Mouse (Mus musculus): Measurements from ENCODE around the gene Chit1. TPM values are rescaled to one million over a fixed set of nuclear protein-coding genes. Genes with fewer than 3 reads are reported as not detected.

The Chit1 gene
- total and polyA plus RNA-seq, 2 experiments from 2014 or later, result 0.19 to 0.41 TPM

GRCm38 (mm10) chr1:134164454-134164853, 53.4 kb downstream of the Chit1 start:
- H3K36me3 ChIP-seq (ENCODE audit: insufficient read depth), result no peaks in the 10 kb centered on the region
- no peak for ATAC-seq
- H3K27me3 ChIP-seq (ENCODE audit: insufficient read depth, low read length), result no peaks in the 10 kb centered on the region
- H3K27ac ChIP-seq (ENCODE audit: low read depth, low read length), result no peak overlapping the region
- TF ChIP-seq CTCF (IDR thresholded peaks at IDR 0.05; ENCODE audit: low read depth), result no peak
- H3K4me1 ChIP-seq (ENCODE audit: insufficient read depth), result no peaks in the 10 kb centered on the region
- H3K4me2 ChIP-seq (ENCODE audit: low read depth), result no peak overlapping the region
- H3K9me3 ChIP-seq (ENCODE audit: low read length), result no peaks in the 10 kb centered on the region
- no peak overlapping the region for H3K9ac ChIP-seq
- no peak for DNase-seq
- H3K4me3 ChIP-seq (ENCODE audit: low read depth, low read length), result no peak overlapping the region
- WGBS, result 62% methylated on average over 4 of the region's 4 CpGs

- Histone ChIP-seq H3K4me3 (ENCODE audit: low read depth, low read length) (no peak overlapping the region), H3K36me3 (ENCODE audit: insufficient read depth) (no peaks in the 10 kb centered on the region), H3K27ac (ENCODE audit: low read depth, low read length) (no peak overlapping the region), H3K9me3 (ENCODE audit: low read length) (no peaks in the 10 kb centered on the region), H3K9ac (no peak overlapping the region), H3K4me1 (ENCODE audit: insufficient read depth) (no peaks in the 10 kb centered on the region), H3K27me3 (ENCODE audit: insufficient read depth, low read length) (no peaks in the 10 kb centered on the region), H3K4me2 (ENCODE audit: low read depth) (no peak overlapping the region)
- TF ChIP-seq CTCF (IDR thresholded peaks at IDR 0.05; ENCODE audit: low read depth), result no peak
- DNase-seq (no peak), ATAC-seq (no peak)
- 93% methylated on average over 3 of the region's 3 CpGs for WGBS
Measured at GRCm38 (mm10) chr1:134166547-134166946, 55.5 kb downstream of the Chit1 start.

GRCm38 (mm10) chr1:134167416-134168305, 56.6 kb downstream of the Chit1 start:
- TF ChIP-seq CTCF (IDR thresholded peaks at IDR 0.05; ENCODE audit: low read depth), result no peak
- Histone ChIP-seq H3K4me3 (ENCODE audit: low read depth, low read length) (no peak overlapping the region), H3K9me3 (ENCODE audit: low read length) (no peaks in the 10 kb centered on the region), H3K36me3 (ENCODE audit: insufficient read depth) (no peaks in the 10 kb centered on the region), H3K27ac (ENCODE audit: low read depth, low read length) (no peak overlapping the region), H3K4me1 (ENCODE audit: insufficient read depth) (no peaks in the 10 kb centered on the region), H3K27me3 (ENCODE audit: insufficient read depth, low read length) (no peaks in the 10 kb centered on the region), H3K9ac (no peak overlapping the region), H3K4me2 (ENCODE audit: low read depth) (no peak overlapping the region)
- ATAC-seq (no peak), DNase-seq (no peak)
- 43% methylated on average over 14 of the region's 14 CpGs for WGBS

- H3K27me3 ChIP-seq (ENCODE audit: insufficient read depth, low read length), result no peaks in the 10 kb centered on the region
- no peak overlapping the region for H3K9ac ChIP-seq
- H3K36me3 ChIP-seq (ENCODE audit: insufficient read depth), result no peaks in the 10 kb centered on the region
- no peak for TF ChIP-seq CTCF (IDR thresholded peaks at IDR 0.05; ENCODE audit: low read depth)
- WGBS, result 90% methylated on average over 3 of the region's 3 CpGs
- H3K4me2 ChIP-seq (ENCODE audit: low read depth), result no peak overlapping the region
- DNase-seq (no peak), ATAC-seq (no peak)
- no peaks in the 10 kb centered on the region for H3K4me1 ChIP-seq (ENCODE audit: insufficient read depth)
- no peaks in the 10 kb centered on the region for H3K9me3 ChIP-seq (ENCODE audit: low read length)
- H3K27ac ChIP-seq (ENCODE audit: low read depth, low read length), result no peak overlapping the region
- H3K4me3 ChIP-seq (ENCODE audit: low read depth, low read length), result no peak overlapping the region
Measured at GRCm38 (mm10) chr1:134168567-134168966, 57.5 kb downstream of the Chit1 start.

- Histone ChIP-seq H3K4me3 (ENCODE audit: low read depth, low read length) (no peak overlapping the region), H3K36me3 (ENCODE audit: insufficient read depth) (no peaks in the 10 kb centered on the region), H3K9ac (no peak overlapping the region), H3K4me2 (ENCODE audit: low read depth) (no peak overlapping the region), H3K9me3 (ENCODE audit: low read length) (no peaks in the 10 kb centered on the region), H3K4me1 (ENCODE audit: insufficient read depth) (no peaks in the 10 kb centered on the region), H3K27ac (ENCODE audit: low read depth, low read length) (no peak overlapping the region), H3K27me3 (ENCODE audit: insufficient read depth, low read length) (no peaks in the 10 kb centered on the region)
- ATAC-seq (no peak), DNase-seq (no peak)
- 93% methylated on average over 8 of the region's 8 CpGs for WGBS
- no peak for TF ChIP-seq CTCF (IDR thresholded peaks at IDR 0.05; ENCODE audit: low read depth)
Measured at GRCm38 (mm10) chr1:134168985-134169697, 58.1 kb downstream of the Chit1 start.

- 44% methylated on average over 7 of the region's 7 CpGs for WGBS
- no peak for ATAC-seq
Measured at GRCm38 (mm10) chr1:134173081-134173480, 62.0 kb downstream of the Chit1 start.

GRCm38 (mm10) chr1:134177976-134178375, 66.9 kb downstream of the Chit1 start:
- Histone ChIP-seq H3K36me3 (ENCODE audit: insufficient read depth) (no peaks in the 10 kb centered on the region), H3K4me2 (ENCODE audit: low read depth) (no peak overlapping the region), H3K4me1 (ENCODE audit: insufficient read depth) (no peaks in the 10 kb centered on the region; the same call in 1 of the 2 replicates), H3K27ac (ENCODE audit: low read depth, low read length) (no peak overlapping the region), H3K9ac (no peak overlapping the region), H3K9me3 (ENCODE audit: low read length) (no peaks in the 10 kb centered on the region), H3K4me3 (ENCODE audit: low read depth, low read length) (no peak overlapping the region), H3K27me3 (ENCODE audit: insufficient read depth, low read length) (no peaks in the 10 kb centered on the region)
- TF ChIP-seq CTCF (IDR thresholded peaks at IDR 0.05; ENCODE audit: low read depth), result no peak
- no peak for DNase-seq
- 92% methylated on average over 5 of the region's 5 CpGs for WGBS
- ATAC-seq, result no peak

More at GRCm38 (mm10) chr1:134173081-134173480, 62.0 kb downstream of the Chit1 start:
- H3K36me3 ChIP-seq (ENCODE audit: insufficient read depth), result no peaks in the 10 kb centered on the region
- no peaks in the 10 kb centered on the region for H3K4me1 ChIP-seq (ENCODE audit: insufficient read depth)
- no peak overlapping the region for H3K4me2 ChIP-seq (ENCODE audit: low read depth)
- no peak for DNase-seq
- no peaks in the 10 kb centered on the region for H3K9me3 ChIP-seq (ENCODE audit: low read length)
- H3K4me3 ChIP-seq (ENCODE audit: low read depth, low read length), result no peak overlapping the region
- no peak overlapping the region for H3K27ac ChIP-seq (ENCODE audit: low read depth, low read length)
- TF ChIP-seq CTCF (IDR thresholded peaks at IDR 0.05; ENCODE audit: low read depth), result no peak
- H3K9ac ChIP-seq, result no peak overlapping the region
- no peaks in the 10 kb centered on the region for H3K27me3 ChIP-seq (ENCODE audit: insufficient read depth, low read length)
